Mouse (Mus musculus): ENCODE results near the gene Htr2b.

DNA sequence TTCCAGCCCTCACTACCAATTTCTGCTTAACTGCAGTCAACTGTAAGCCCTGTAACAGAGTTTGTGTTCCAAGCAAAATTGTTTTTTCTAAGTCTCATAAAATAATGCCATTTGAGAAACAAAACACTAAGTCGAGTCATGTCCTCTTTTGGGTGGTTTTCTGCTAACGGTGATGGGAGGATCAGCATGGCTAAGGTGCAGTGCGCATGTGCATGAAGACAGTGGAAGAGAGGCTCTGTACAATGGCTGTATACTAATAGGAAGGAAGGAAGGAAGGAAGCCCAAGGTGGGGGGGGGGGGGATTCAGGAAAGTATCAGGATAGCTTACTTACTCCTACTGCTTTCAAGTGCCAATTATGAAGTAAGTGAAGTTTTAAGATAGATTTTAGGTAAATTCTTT is 2.4 kb upstream of the Htr2b start:
- TF ChIP-seq CTCF (IDR thresholded peaks at IDR 0.05; ENCODE audit: extremely low read depth, insufficient read length, insufficient replicate concordance, low read depth, low read length) (no peak), POLR2A (IDR thresholded peaks at IDR 0.05; ENCODE audit: low read depth, low read length) (no peak)
